Mouse (Mus musculus): ENCODE data around the gene Svep1.

GRCm38 (mm10) chr4:58148547-58148946, 58.1 kb downstream of the Svep1 start:
- TF ChIP-seq POLR2A (IDR thresholded peaks at IDR 0.05; ENCODE audit: extremely low read depth, insufficient read depth, low read length) (no peak), CTCF (IDR thresholded peaks at IDR 0.05; ENCODE audit: low read depth, low read length) (no peak)
